Mouse (Mus musculus): ENCODE measurements around the gene Catsper4. TPM values are rescaled to one million over a fixed set of nuclear protein-coding genes. Genes with fewer than 3 reads are reported as not detected.
"Not testable (repeated sequence)": the region's sequence is repeated elsewhere in the genome, so short reads cannot be mapped to it uniquely, and the experiment has no call there.

Gene Catsper4
- polyA plus RNA-seq (2012; ENCODE audit: insufficient read depth, insufficient read length, missing spikeins): not detected in 2 replicates

- H3K4me1 ChIP-seq (ENCODE audit: control insufficient read depth, insufficient read depth, insufficient read length, low read length): no peaks in the 10 kb centered on the region
- no peak within 1 kb of the TSS for H3K4me3 ChIP-seq (ENCODE audit: insufficient read depth, low read depth, low read length)
- no peak within 1 kb of the TSS for H3K27ac ChIP-seq (replicated peaks; ENCODE audit: low read depth, low read length)
Observed at GRCm38 (mm10) chr4:134227194-134227593, at the start of gene Catsper4. Gene Catsper4, minus strand, starts transcription at chr4:134227383.

GRCm38 (mm10) chr4:134273417-134274345 is 46.5 kb upstream of the Catsper4 start:
- no peaks in the 10 kb centered on the region for H3K4me1 ChIP-seq (ENCODE audit: control insufficient read depth, insufficient read depth, insufficient read length, low read length)
- no peak overlapping the region for H3K4me3 ChIP-seq (ENCODE audit: insufficient read depth, low read depth, low read length)
- no peak overlapping the region for H3K27ac ChIP-seq (replicated peaks; ENCODE audit: low read depth, low read length)

GRCm38 (mm10) chr4:134272731-134273416 is 45.7 kb upstream of the Catsper4 start:
- H3K27ac ChIP-seq (replicated peaks; ENCODE audit: low read depth, low read length): no peak overlapping the region
- H3K4me3 ChIP-seq (ENCODE audit: insufficient read depth, low read depth, low read length): no peak overlapping the region
- H3K4me1 ChIP-seq (ENCODE audit: control insufficient read depth, insufficient read depth, insufficient read length, low read length): no peaks in the 10 kb centered on the region

- H3K27ac ChIP-seq (replicated peaks; ENCODE audit: low read depth, low read length): no peak overlapping the region
- no peak overlapping the region for H3K4me3 ChIP-seq (ENCODE audit: insufficient read depth, low read depth, low read length)
- no peaks in the 10 kb centered on the region for H3K4me1 ChIP-seq (ENCODE audit: control insufficient read depth, insufficient read depth, insufficient read length, low read length)
Observed at GRCm38 (mm10) chr4:134271979-134272378, 44.8 kb upstream of the Catsper4 start.

GRCm38 (mm10) chr4:134269622-134270021 is 42.4 kb upstream of the Catsper4 start:
- H3K4me1 ChIP-seq (ENCODE audit: control insufficient read depth, insufficient read depth, insufficient read length, low read length); H3K27ac ChIP-seq (replicated peaks; ENCODE audit: low read depth, low read length); H3K4me3 ChIP-seq (ENCODE audit: insufficient read depth, low read depth, low read length): not testable (repeated sequence)

- H3K4me3 ChIP-seq (ENCODE audit: insufficient read depth, low read depth, low read length): no peak overlapping the region
- no peak overlapping the region for H3K27ac ChIP-seq (replicated peaks; ENCODE audit: low read depth, low read length)
- no peaks in the 10 kb centered on the region for H3K4me1 ChIP-seq (ENCODE audit: control insufficient read depth, insufficient read depth, insufficient read length, low read length)
Observed at GRCm38 (mm10) chr4:134268102-134268655, 41.0 kb upstream of the Catsper4 start.

- peak overlapping the region; percentile 28; the same call in 1 of the 2 replicates for H3K27ac ChIP-seq (replicated peaks; ENCODE audit: low read depth, low read length)
- H3K4me1 ChIP-seq (ENCODE audit: control insufficient read depth, insufficient read depth, insufficient read length, low read length): no peaks in the 10 kb centered on the region
- no peak overlapping the region for H3K4me3 ChIP-seq (ENCODE audit: insufficient read depth, low read depth, low read length)
Observed at GRCm38 (mm10) chr4:134265860-134266585, 38.8 kb upstream of the Catsper4 start.

GRCm38 (mm10) chr4:134263191-134263590 is 36.0 kb upstream of the Catsper4 start:
- Histone ChIP-seq H3K27ac (replicated peaks; ENCODE audit: low read depth, low read length) (no peak overlapping the region), H3K4me1 (ENCODE audit: control insufficient read depth, insufficient read depth, insufficient read length, low read length) (no peaks in the 10 kb centered on the region), H3K4me3 (ENCODE audit: insufficient read depth, low read depth, low read length) (no peak overlapping the region)

- H3K27ac ChIP-seq (replicated peaks; ENCODE audit: low read depth, low read length): no peak overlapping the region
- H3K4me1 ChIP-seq (ENCODE audit: control insufficient read depth, insufficient read depth, insufficient read length, low read length): peaks cover 5% of the 10 kb centered on the region
- H3K4me3 ChIP-seq (ENCODE audit: insufficient read depth, low read depth, low read length): no peak overlapping the region
Observed at GRCm38 (mm10) chr4:134258354-134258753, 31.2 kb upstream of the Catsper4 start.

- Histone ChIP-seq H3K4me3 (ENCODE audit: insufficient read depth, low read depth, low read length) (no peak overlapping the region), H3K27ac (replicated peaks; ENCODE audit: low read depth, low read length) (peak overlapping the region; percentile 87), H3K4me1 (ENCODE audit: control insufficient read depth, insufficient read depth, insufficient read length, low read length) (peaks cover 5% of the 10 kb centered on the region)
Observed at GRCm38 (mm10) chr4:134257198-134258009, 30.2 kb upstream of the Catsper4 start.

- peaks cover 5% of the 10 kb centered on the region for H3K4me1 ChIP-seq (ENCODE audit: control insufficient read depth, insufficient read depth, insufficient read length, low read length)
- H3K4me3 ChIP-seq (ENCODE audit: insufficient read depth, low read depth, low read length): peak overlapping the region; percentile 22
- peak overlapping the region; percentile 94 for H3K27ac ChIP-seq (replicated peaks; ENCODE audit: low read depth, low read length)
Observed at GRCm38 (mm10) chr4:134256407-134257197, 29.4 kb upstream of the Catsper4 start.

GRCm38 (mm10) chr4:134255854-134256253 is 28.7 kb upstream of the Catsper4 start:
- Histone ChIP-seq H3K4me3 (ENCODE audit: insufficient read depth, low read depth, low read length) (peak overlapping the region; percentile 22; the same call in 1 of the 2 replicates), H3K4me1 (ENCODE audit: control insufficient read depth, insufficient read depth, insufficient read length, low read length) (peaks cover 5% of the 10 kb centered on the region), H3K27ac (replicated peaks; ENCODE audit: low read depth, low read length) (peak overlapping the region; percentile 94)

GRCm38 (mm10) chr4:134254835-134255234 is 27.7 kb upstream of the Catsper4 start:
- H3K27ac ChIP-seq (replicated peaks; ENCODE audit: low read depth, low read length): 0 out of 2 replicates have a peak overlapping the region, but pooled peaks have one; percentile 94
- no peak overlapping the region for H3K4me3 ChIP-seq (ENCODE audit: insufficient read depth, low read depth, low read length)
- H3K4me1 ChIP-seq (ENCODE audit: control insufficient read depth, insufficient read depth, insufficient read length, low read length): peaks cover 5% of the 10 kb centered on the region
